Mouse (Mus musculus) urinary bladder, postnatal 36 days (tissue): ENCODE data around the gene Ece1.
"Not testable (repeated sequence)": the region's sequence is repeated elsewhere in the genome, so short reads cannot be mapped to it uniquely, and the experiment has no call there.

Source experiments
- DNase-seq, 2 experiments: peaks; one replicate each; pipeline ENCODE4 v3.0.0; 2022; ENCODE audit warnings: low spot score in 2 of 2, mixed read lengths in 1 of 2

The Ece1 gene

GRCm38 (mm10) chr4:137941871-137942781, 80.1 kb downstream of the Ece1 start:
- peak in 1 of 2 experiments; percentile 39 for DNase-seq

- DNase-seq, result no peak
Measured at GRCm38 (mm10) chr4:137942782-137943486, 80.9 kb downstream of the Ece1 start.

GRCm38 (mm10) chr4:137943540-137943939, 81.5 kb downstream of the Ece1 start:
- DNase-seq, result peak in 1 of 2 experiments; percentile 62

GRCm38 (mm10) chr4:137945376-137945775, 83.3 kb downstream of the Ece1 start:
- no peak for DNase-seq

GRCm38 (mm10) chr4:137946419-137946818, 84.4 kb downstream of the Ece1 start:
- DNase-seq, result no peak

- DNase-seq, result peak; percentile 59 to 77
Measured at GRCm38 (mm10) chr4:137952840-137953239, 90.8 kb downstream of the Ece1 start.

GRCm38 (mm10) chr4:137954184-137954583, 92.1 kb downstream of the Ece1 start:
- DNase-seq, result no peak

GRCm38 (mm10) chr4:137954926-137955396, 92.9 kb downstream of the Ece1 start:
- peak in 1 of 2 experiments; percentile 64 for DNase-seq

- DNase-seq, result no peak
Measured at GRCm38 (mm10) chr4:137956260-137956659, 94.2 kb downstream of the Ece1 start.

GRCm38 (mm10) chr4:137959889-137960665, 98.0 kb downstream of the Ece1 start:
- no peak for DNase-seq

- DNase-seq, result no peak
Measured at GRCm38 (mm10) chr4:137960757-137961156, 98.7 kb downstream of the Ece1 start.

- no peak for DNase-seq
Measured at GRCm38 (mm10) chr4:137962643-137963350, 100.8 kb downstream of the Ece1 start.

- no peak for DNase-seq
Measured at GRCm38 (mm10) chr4:137963431-137963830, 101.4 kb downstream of the Ece1 start.

- DNase-seq, result peak; percentile 44 to 78
Measured at GRCm38 (mm10) chr4:137963881-137964584, 102.0 kb downstream of the Ece1 start.

GRCm38 (mm10) chr4:137964585-137964930, 102.5 kb downstream of the Ece1 start:
- DNase-seq, result no peak

GRCm38 (mm10) chr4:137968203-137968602, 106.2 kb downstream of the Ece1 start:
- DNase-seq, result peak; percentile 48 to 70

GRCm38 (mm10) chr4:137970623-137971199, 108.7 kb downstream of the Ece1 start:
- DNase-seq, result not testable (repeated sequence)

- not testable (repeated sequence) for DNase-seq
Measured at GRCm38 (mm10) chr4:137974856-137975432, 112.9 kb downstream of the Ece1 start.

GRCm38 (mm10) chr4:137979066-137979644, 117.1 kb downstream of the Ece1 start:
- DNase-seq, result not testable (repeated sequence)
